Mouse (Mus musculus): ENCODE data around the gene Shisa8. TPM values are rescaled to one million over a fixed set of nuclear protein-coding genes. Genes with fewer than 3 reads are reported as not detected.

Gene Shisa8
- polyA plus RNA-seq, 1 experiment from 2014 or later, result 0.32 TPM

DNA sequence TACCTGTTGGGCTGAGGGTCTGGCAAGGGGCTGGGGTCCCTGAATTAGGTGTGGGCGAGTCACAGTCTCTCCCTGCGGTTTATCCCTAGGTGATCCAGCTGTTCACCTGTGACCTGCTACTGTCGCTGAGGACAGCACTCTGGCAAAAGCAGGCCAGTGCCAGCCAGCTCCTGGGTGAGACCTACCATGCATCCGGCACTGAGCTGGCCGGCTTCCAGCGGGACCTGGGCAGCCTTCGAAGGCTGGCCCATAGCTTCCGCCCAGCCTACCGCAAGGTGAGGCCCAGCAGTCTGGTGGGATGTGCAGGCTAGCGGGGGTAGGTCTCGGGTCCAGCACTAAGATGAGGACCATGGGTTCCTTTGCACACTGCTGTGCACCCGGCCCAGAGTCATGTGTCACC lies 13.1 kb downstream of the Shisa8 start:
- 0 out of 2 replicates have a peak, but pooled peaks cover 2% of the 10 kb centered on the region for H3K27me3 ChIP-seq (ENCODE audit: control insufficient read depth, insufficient read depth, low read length)
- H3K9ac ChIP-seq (ENCODE audit: low read length), result no peak overlapping the region
- no peak for ATAC-seq (replicated peaks; ENCODE audit: extremely low read depth, insufficient read depth, low FRiP score)
- no peak overlapping the region for H3K27ac ChIP-seq (ENCODE audit: low read length)
- no peaks in the 10 kb centered on the region for H3K9me3 ChIP-seq (replicated peaks; ENCODE audit: control insufficient read depth, low read length)
- peaks cover 54% of the 10 kb centered on the region for H3K36me3 ChIP-seq (ENCODE audit: control insufficient read depth, insufficient read depth)
- H3K4me3 ChIP-seq (ENCODE audit: low read length), result no peak overlapping the region
- no peak overlapping the region for H3K4me2 ChIP-seq (ENCODE audit: low read depth, low read length)
- no peaks in the 10 kb centered on the region for H3K4me1 ChIP-seq (ENCODE audit: control insufficient read depth, insufficient read depth, low read length)
- 82% methylated on average over 12 of the region's 12 CpGs for WGBS

DNA sequence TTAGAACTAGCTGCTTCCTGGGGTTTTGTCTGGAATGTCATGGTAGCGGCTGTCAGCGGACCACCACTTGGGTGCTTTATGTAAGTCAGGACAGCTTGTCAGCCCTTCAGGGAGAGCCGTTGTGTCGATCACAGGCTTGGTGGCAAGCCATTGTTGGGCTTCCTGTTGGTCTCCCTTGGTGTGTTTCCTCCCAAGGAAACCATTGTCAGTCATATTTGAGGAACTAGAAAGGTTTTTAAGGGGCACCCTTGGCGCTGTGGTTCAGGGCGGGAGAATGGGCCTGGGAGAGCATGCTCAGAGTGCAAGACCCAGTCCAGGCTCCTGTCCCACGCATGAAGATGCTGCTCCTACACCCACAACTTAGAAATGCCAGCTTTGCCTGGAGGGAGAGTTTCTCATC lies 14.3 kb downstream of the Shisa8 start:
- H3K4me1 ChIP-seq (ENCODE audit: control insufficient read depth, insufficient read depth, low read length), result no peaks in the 10 kb centered on the region
- ATAC-seq (replicated peaks; ENCODE audit: extremely low read depth, insufficient read depth, low FRiP score), result no peak

DNA sequence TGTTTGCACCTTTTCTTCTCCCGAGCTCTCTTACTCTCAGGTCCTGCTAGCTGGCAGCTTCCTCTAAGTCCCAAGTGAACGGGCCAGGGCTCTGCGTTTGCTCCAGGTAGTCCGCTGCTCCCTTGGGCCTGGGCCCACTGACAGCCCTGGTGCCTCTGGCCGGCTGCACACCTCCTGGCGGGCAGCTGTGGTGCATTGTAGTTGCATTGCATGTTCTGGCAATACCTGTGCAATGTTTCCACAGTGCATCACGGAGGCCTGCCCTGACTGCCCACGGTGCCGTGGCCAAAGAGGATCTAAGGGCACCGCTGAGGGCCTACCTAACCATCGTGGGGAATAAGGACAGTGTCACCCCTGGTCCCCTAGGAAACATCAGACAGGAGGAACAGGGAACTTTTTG lies 14.7 kb downstream of the Shisa8 start:
- Histone ChIP-seq H3K4me3 (ENCODE audit: low read length) (no peak overlapping the region), H3K4me2 (ENCODE audit: low read depth, low read length) (no peak overlapping the region), H3K4me1 (ENCODE audit: control insufficient read depth, insufficient read depth, low read length) (no peaks in the 10 kb centered on the region), H3K36me3 (ENCODE audit: control insufficient read depth, insufficient read depth) (peaks cover 50% of the 10 kb centered on the region), H3K9me3 (replicated peaks; ENCODE audit: control insufficient read depth, low read length) (no peaks in the 10 kb centered on the region), H3K9ac (ENCODE audit: low read length) (no peak overlapping the region), H3K27ac (ENCODE audit: low read length) (no peak overlapping the region), H3K27me3 (ENCODE audit: control insufficient read depth, insufficient read depth, low read length) (no peaks in the 10 kb centered on the region)
- 91% methylated on average over 11 of the region's 11 CpGs for WGBS
- no peak for ATAC-seq (replicated peaks; ENCODE audit: extremely low read depth, insufficient read depth, low FRiP score)

More for the DNA sequence above, 14.3 kb downstream of the Shisa8 start:
- Histone ChIP-seq H3K27ac (ENCODE audit: low read length) (no peak overlapping the region), H3K4me2 (ENCODE audit: low read depth, low read length) (no peak overlapping the region), H3K36me3 (ENCODE audit: control insufficient read depth, insufficient read depth) (peaks cover 48% of the 10 kb centered on the region), H3K9me3 (replicated peaks; ENCODE audit: control insufficient read depth, low read length) (no peaks in the 10 kb centered on the region), H3K9ac (ENCODE audit: low read length) (no peak overlapping the region), H3K27me3 (ENCODE audit: control insufficient read depth, insufficient read depth, low read length) (no peaks in the 10 kb centered on the region), H3K4me3 (ENCODE audit: low read length) (no peak overlapping the region)
- WGBS, result 83% methylated on average over 7 of the region's 7 CpGs

DNA sequence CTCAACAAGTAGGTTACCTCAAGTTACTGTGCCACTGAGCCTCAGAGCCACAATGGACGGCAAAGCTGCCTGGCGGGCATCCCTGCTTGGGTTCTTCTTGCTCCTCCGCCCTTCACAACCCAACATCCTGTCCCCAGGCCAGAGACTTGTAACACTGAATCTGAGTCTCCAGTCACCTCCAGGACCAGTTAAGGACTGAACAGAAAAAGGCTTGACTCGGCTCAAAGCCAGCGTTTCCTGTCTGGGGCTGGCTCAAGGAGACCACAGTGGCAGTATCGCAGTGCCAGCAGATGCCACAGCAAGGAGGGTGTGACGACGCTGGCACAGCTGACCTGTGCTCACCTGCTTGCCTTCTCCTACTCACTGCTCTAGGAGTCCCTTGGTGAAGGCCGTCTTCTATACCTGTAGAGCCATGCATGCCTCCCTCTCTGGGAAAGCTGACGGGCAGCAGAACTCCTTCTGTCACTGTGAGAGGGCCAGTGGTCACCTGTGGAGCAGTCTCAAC lies 15.3 kb downstream of the Shisa8 start:
- no peak overlapping the region for H3K4me2 ChIP-seq (ENCODE audit: low read depth, low read length)
- no peak overlapping the region for H3K4me3 ChIP-seq (ENCODE audit: low read length)
- no peak overlapping the region for H3K9ac ChIP-seq (ENCODE audit: low read length)
- no peaks in the 10 kb centered on the region for H3K4me1 ChIP-seq (ENCODE audit: control insufficient read depth, insufficient read depth, low read length)
- no peaks in the 10 kb centered on the region for H3K9me3 ChIP-seq (replicated peaks; ENCODE audit: control insufficient read depth, low read length)
- WGBS, result 89% methylated on average over 10 of the region's 10 CpGs
- no peak overlapping the region for H3K27ac ChIP-seq (ENCODE audit: low read length)
- no peaks in the 10 kb centered on the region for H3K27me3 ChIP-seq (ENCODE audit: control insufficient read depth, insufficient read depth, low read length)
- peaks cover 56% of the 10 kb centered on the region for H3K36me3 ChIP-seq (ENCODE audit: control insufficient read depth, insufficient read depth)
- ATAC-seq (replicated peaks; ENCODE audit: extremely low read depth, insufficient read depth, low FRiP score), result no peak

DNA sequence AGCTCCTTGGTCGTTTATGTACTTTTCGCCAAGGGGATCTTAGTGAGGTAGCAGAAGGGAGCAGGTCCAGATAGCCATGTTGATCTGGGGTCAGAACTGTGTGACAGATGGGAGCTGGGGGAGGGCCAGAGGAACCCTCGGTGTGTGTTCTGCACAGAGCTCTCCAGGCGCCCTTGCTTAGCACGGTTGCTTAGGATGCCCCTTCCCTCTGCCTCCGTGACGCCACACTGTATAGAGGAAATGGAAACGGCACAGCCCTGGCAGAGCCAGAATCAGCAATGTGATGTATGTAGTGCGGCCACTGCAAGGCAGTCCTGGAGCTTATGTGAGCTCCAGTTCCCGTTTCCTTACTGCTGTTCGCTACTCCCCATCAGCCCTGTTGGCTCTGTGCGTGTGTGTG lies 16.3 kb downstream of the Shisa8 start:
- ATAC-seq (replicated peaks; ENCODE audit: extremely low read depth, insufficient read depth, low FRiP score), result no peak
- no peaks in the 10 kb centered on the region for H3K4me1 ChIP-seq (ENCODE audit: control insufficient read depth, insufficient read depth, low read length)
- no peaks in the 10 kb centered on the region for H3K27me3 ChIP-seq (ENCODE audit: control insufficient read depth, insufficient read depth, low read length)
- 88% methylated on average over 12 of the region's 12 CpGs for WGBS
- no peak overlapping the region for H3K9ac ChIP-seq (ENCODE audit: low read length)
- H3K36me3 ChIP-seq (ENCODE audit: control insufficient read depth, insufficient read depth), result peaks cover 57% of the 10 kb centered on the region
- no peaks in the 10 kb centered on the region for H3K9me3 ChIP-seq (replicated peaks; ENCODE audit: control insufficient read depth, low read length)
- no peak overlapping the region for H3K4me3 ChIP-seq (ENCODE audit: low read length)
- H3K4me2 ChIP-seq (ENCODE audit: low read depth, low read length), result no peak overlapping the region
- H3K27ac ChIP-seq (ENCODE audit: low read length), result no peak overlapping the region

DNA sequence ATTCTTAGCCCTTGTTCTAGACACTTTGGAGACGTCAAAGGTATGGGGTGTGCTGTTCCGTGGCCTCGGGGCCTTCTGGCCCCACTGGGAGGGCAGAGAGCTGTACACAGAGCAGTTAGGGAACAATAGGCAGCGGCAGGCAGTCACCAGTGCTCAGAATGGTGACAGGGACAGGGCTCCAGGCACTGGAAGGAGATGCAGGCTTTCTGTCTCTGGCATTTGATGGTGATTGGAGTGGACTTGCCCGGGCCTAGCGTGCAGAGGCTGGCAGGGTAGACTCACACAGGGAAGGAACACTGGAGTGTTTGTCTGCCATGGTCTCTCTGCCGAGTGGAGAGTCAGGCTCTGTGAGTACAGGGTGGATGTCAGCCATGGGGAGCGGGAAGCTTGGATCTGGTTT lies 20.0 kb downstream of the Shisa8 start:
- Histone ChIP-seq H3K4me1 (ENCODE audit: control insufficient read depth, insufficient read depth, low read length) (no peaks in the 10 kb centered on the region), H3K9ac (ENCODE audit: low read length) (no peak overlapping the region), H3K36me3 (ENCODE audit: control insufficient read depth, insufficient read depth) (peaks cover 45% of the 10 kb centered on the region), H3K4me2 (ENCODE audit: low read depth, low read length) (no peak overlapping the region), H3K27ac (ENCODE audit: low read length) (no peak overlapping the region), H3K4me3 (ENCODE audit: low read length) (no peak overlapping the region), H3K9me3 (replicated peaks; ENCODE audit: control insufficient read depth, low read length) (no peaks in the 10 kb centered on the region), H3K27me3 (ENCODE audit: control insufficient read depth, insufficient read depth, low read length) (no peaks in the 10 kb centered on the region)
- no peak for ATAC-seq (replicated peaks; ENCODE audit: extremely low read depth, insufficient read depth, low FRiP score)
- 69% methylated on average over 8 of the region's 8 CpGs for WGBS

DNA sequence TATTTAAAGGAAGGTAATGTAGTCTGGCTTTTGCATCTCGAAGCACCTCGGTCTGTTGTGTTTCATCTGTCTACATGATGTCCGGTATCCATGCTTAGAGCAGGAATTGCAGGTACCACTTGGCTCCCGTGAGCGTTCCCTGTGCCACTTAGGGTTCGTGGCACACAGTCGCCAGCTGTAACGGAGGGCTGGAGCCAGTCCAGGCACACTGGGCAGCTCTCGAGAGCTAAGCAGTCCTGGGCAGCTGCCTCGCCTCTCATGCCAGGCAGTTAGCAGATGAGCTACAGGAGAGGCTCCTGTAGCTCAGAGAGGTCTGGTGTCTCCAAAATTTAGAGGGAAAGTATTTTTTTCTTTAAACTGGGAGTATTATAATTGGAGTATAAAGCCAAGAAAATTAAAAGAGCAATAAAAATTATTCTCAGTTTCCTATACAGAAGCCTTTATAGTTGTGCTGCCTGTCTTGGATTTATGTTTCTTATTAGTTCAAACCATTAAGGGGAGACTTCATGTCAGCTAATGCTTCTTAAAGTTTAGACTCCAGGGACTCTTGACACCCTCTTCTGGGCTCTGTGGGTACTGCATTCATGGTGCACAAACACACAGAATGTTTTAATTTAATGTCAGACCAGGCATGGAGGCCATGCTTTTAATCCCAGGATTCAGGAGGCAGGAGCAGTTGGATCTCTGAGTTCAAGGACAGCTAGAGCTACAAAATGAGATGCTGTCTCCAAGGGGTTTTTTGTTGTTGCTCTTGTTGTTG lies 24.0 kb downstream of the Shisa8 start:
- Histone ChIP-seq H3K9me3 (replicated peaks; ENCODE audit: control insufficient read depth, low read length) (0 out of 2 replicates have a peak, but pooled peaks cover 3% of the 10 kb centered on the region), H3K4me2 (ENCODE audit: low read depth, low read length) (no peak overlapping the region), H3K27me3 (ENCODE audit: control insufficient read depth, insufficient read depth, low read length) (no peaks in the 10 kb centered on the region), H3K4me3 (ENCODE audit: low read length) (no peak overlapping the region), H3K4me1 (ENCODE audit: control insufficient read depth, insufficient read depth, low read length) (peaks cover 30% of the 10 kb centered on the region), H3K9ac (ENCODE audit: low read length) (no peak overlapping the region), H3K27ac (ENCODE audit: low read length) (no peak overlapping the region), H3K36me3 (ENCODE audit: control insufficient read depth, insufficient read depth) (peaks cover 32% of the 10 kb centered on the region)
- 86% methylated on average over 10 of the region's 10 CpGs for WGBS
- ATAC-seq (replicated peaks; ENCODE audit: extremely low read depth, insufficient read depth, low FRiP score), result no peak

DNA sequence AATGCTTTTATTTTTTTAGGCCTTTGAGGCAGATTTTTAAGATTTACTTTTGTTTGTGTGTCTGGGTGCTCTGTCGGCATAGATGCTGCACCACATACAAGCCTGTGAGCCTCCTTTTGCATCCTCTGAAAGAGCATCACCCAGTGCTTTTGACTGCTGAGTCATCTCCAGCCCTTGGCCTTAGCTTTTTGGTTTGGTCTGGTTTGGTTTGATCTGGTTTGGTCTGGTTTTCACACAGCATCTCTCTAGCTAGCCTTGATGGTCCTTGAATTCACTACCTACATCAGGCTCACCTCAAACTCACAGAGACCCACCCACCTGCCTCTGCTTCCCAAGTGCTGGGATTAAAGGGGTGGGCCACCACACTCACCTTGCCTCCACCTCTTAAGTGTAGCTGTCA lies 24.7 kb downstream of the Shisa8 start:
- H3K27me3 ChIP-seq (ENCODE audit: control insufficient read depth, insufficient read depth, low read length), result no peaks in the 10 kb centered on the region
- 0 out of 2 replicates have a peak, but pooled peaks cover 3% of the 10 kb centered on the region for H3K9me3 ChIP-seq (replicated peaks; ENCODE audit: control insufficient read depth, low read length)
- H3K4me2 ChIP-seq (ENCODE audit: low read depth, low read length), result no peak overlapping the region
- peaks cover 30% of the 10 kb centered on the region for H3K4me1 ChIP-seq (ENCODE audit: control insufficient read depth, insufficient read depth, low read length)
- no peak overlapping the region for H3K27ac ChIP-seq (ENCODE audit: low read length)
- peaks cover 32% of the 10 kb centered on the region for H3K36me3 ChIP-seq (ENCODE audit: control insufficient read depth, insufficient read depth)
- no peak overlapping the region for H3K4me3 ChIP-seq (ENCODE audit: low read length)
- no peak for ATAC-seq (replicated peaks; ENCODE audit: extremely low read depth, insufficient read depth, low FRiP score)
- WGBS, result 89% methylated on average over 1 of the region's 1 CpGs
- H3K9ac ChIP-seq (ENCODE audit: low read length), result no peak overlapping the region

DNA sequence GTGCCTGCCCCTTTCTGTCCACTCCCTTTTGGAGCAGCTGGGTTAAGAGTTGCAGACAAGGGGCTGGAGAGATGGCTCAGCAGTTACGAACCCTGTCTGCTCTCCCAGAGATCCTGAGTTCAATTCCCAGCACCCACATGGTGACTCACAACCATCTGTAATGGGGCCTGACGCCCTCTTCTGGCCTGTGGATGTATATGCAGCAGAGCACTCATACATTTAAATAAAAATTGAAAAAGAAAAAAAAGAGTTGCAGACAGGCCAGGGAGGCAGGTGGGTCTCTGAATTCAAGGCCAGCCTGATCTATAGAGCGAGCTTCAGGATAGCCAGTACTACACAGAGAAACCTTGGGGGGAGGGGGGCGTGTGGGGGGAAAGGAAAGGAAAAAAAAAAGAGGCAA lies 25.2 kb downstream of the Shisa8 start:
- H3K4me1 ChIP-seq (ENCODE audit: control insufficient read depth, insufficient read depth, low read length), result peaks cover 30% of the 10 kb centered on the region
- WGBS, result 86% methylated on average over 4 of the region's 4 CpGs
- H3K9ac ChIP-seq (ENCODE audit: low read length), result no peak overlapping the region
- H3K4me3 ChIP-seq (ENCODE audit: low read length), result no peak overlapping the region
- peaks cover 5% of the 10 kb centered on the region for H3K9me3 ChIP-seq (replicated peaks; ENCODE audit: control insufficient read depth, low read length)
- H3K4me2 ChIP-seq (ENCODE audit: low read depth, low read length), result no peak overlapping the region
- H3K27me3 ChIP-seq (ENCODE audit: control insufficient read depth, insufficient read depth, low read length), result no peaks in the 10 kb centered on the region
- no peak overlapping the region; the same call in 1 of the 2 replicates for H3K27ac ChIP-seq (ENCODE audit: low read length)
- ATAC-seq (replicated peaks; ENCODE audit: extremely low read depth, insufficient read depth, low FRiP score), result no peak
- H3K36me3 ChIP-seq (ENCODE audit: control insufficient read depth, insufficient read depth), result peaks cover 32% of the 10 kb centered on the region

All from heart, embryonic 16.5 days (tissue).